Comparison of ENCODE assay signal across 7 mouse cellular contexts in the genomic region with DNA sequence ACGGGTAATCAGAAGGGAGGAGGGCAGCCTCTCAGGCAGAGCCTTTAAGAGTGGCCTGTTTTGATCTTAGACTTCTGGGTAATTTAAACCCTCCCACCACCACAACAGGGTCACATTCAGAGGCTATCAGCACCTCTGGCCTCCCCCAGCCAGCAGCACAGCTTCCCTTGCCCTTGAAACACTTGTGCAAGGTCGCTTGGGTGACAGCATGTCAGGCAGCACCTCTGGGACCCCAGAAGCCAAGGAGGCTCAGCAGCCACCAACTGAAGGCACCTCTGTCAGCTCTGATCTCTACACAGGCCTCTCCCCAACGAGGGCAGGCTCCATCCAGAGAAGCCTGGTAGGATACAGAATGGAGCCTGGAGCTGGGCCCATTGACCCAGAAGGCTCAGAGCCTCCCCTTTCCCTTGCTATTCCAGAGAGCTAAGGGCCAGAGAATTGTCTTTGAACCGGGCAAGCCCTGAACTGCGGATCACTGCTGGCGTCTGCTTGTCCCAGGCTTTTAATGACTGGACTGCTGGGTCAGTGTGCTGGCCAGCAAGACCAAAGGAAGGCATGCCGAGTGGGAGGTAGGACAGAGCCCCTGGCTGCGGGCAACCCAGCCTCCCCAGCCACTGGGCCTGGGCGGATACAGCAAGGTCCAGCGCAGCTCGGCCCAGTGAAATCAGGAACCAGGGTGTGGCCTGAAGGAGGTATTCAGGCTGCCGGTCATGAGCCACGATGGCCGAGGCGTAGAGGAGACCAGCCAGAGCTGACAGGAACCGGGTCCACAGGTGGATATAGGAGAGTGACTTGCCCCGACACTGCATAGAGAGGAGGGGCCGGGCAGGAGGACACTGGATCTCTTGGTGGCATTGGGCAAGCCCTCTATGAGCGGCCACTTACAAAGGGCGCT. TPM values are rescaled to one million over a fixed set of nuclear protein-coding genes. Genes with fewer than 3 reads are reported as not detected.
A peak's percentile ranks its signal among the peaks of the same experiment; 100 is the strongest.
DNase-seq lines count a peak whose midpoint lies in the region; ATAC-seq and TF ChIP-seq lines count a peak whose summit lies in the region.

No protein-coding gene starts in this region.

- TF ChIP-seq POLR2A in kidney, adult 2 months (IDR thresholded peaks at IDR 0.05; ENCODE audit: low read depth, low read length) = no peak
- TF ChIP-seq POLR2A in ES-Bruce4 (IDR thresholded peaks at IDR 0.05; ENCODE audit: insufficient read depth, low read length) = no peak
- TF ChIP-seq POLR2A in bone marrow macrophage, adult 2 months (IDR thresholded peaks at IDR 0.05; ENCODE audit: borderline replicate concordance, low read depth, low read length) = no peak

- no peak overlapping the region for H3K27ac ChIP-seq in kidney, adult 2 months (ENCODE audit: insufficient read depth, low read depth, low read length)
- no peak overlapping the region for H3K27ac ChIP-seq in ES-Bruce4 (ENCODE audit: insufficient read depth, low read length)
- no peak overlapping the region for H3K27ac ChIP-seq in bone marrow macrophage, adult 2 months (ENCODE audit: insufficient read depth, low read depth, low read length)
- no peak overlapping the region for H3K27ac ChIP-seq in limb, embryonic 12.5 days

- H3K9me3 ChIP-seq in ES-Bruce4 (replicated peaks; ENCODE audit: control insufficient read depth, insufficient read depth, low read length, poor library complexity, severe bottlenecking) = no peaks in the 10 kb centered on the region
- no peaks in the 10 kb centered on the region for H3K9me3 ChIP-seq in limb, embryonic 12.5 days

- H3K4me1 ChIP-seq in kidney, adult 2 months (ENCODE audit: control insufficient read depth, insufficient read depth, low read length) = peaks cover 2% of the 10 kb centered on the region; the same call in 1 of the 2 replicates
- no peaks in the 10 kb centered on the region for H3K4me1 ChIP-seq in ES-Bruce4 (ENCODE audit: control insufficient read depth, insufficient read depth, low read length)
- H3K4me1 ChIP-seq in bone marrow macrophage, adult 2 months (ENCODE audit: control insufficient read depth, insufficient read depth, low read length) = no peaks in the 10 kb centered on the region
- 0 out of 2 replicates have a peak, but pooled peaks cover 7% of the 10 kb centered on the region for H3K4me1 ChIP-seq in limb, embryonic 12.5 days (replicated peaks)

- peak; percentile 14 for DNase-seq in kidney, adult 2 months
- DNase-seq in kidney, adult 9 months = no peak
- no peak for DNase-seq in urinary bladder, postnatal 25 days (ENCODE audit: low spot score)
- no peak for DNase-seq in ovary, adult 18-20 months (ENCODE audit: low spot score)

- no peak for ATAC-seq in limb, embryonic 12.5 days (ENCODE audit: insufficient number of reproducible peaks, insufficient read depth, low FRiP score, low TSS enrichment, low read depth)

- H3K9ac ChIP-seq in ES-Bruce4 (ENCODE audit: low read depth, poor library complexity, severe bottlenecking) = no peak overlapping the region
- H3K9ac ChIP-seq in limb, embryonic 12.5 days (replicated peaks) = 0 out of 2 replicates have a peak overlapping the region, but pooled peaks have one; percentile 37

- no peak for TF ChIP-seq CTCF in kidney, adult 2 months (conservative IDR thresholded peaks at IDR 0.05; ENCODE audit: insufficient read depth, insufficient read length, low read depth, low read length)
- no peak for TF ChIP-seq CTCF in ES-Bruce4 (IDR thresholded peaks at IDR 0.05; ENCODE audit: low read depth, low read length)
- peak; percentile 12; the same call in 1 of the 2 replicates for TF ChIP-seq CTCF in bone marrow macrophage, adult 2 months (IDR thresholded peaks at IDR 0.05; ENCODE audit: low read depth, low read length)

- no peak for TF ChIP-seq EP300 in ES-Bruce4 (IDR thresholded peaks at IDR 0.05; ENCODE audit: insufficient read depth, low read depth, low read length)

- peak overlapping the region; percentile 47 for H3K4me3 ChIP-seq in kidney, adult 2 months (ENCODE audit: insufficient read depth, low read depth, low read length)
- peak overlapping the region; percentile 3; the same call in 1 of the 2 replicates for H3K4me3 ChIP-seq in ES-Bruce4 (ENCODE audit: low read depth, low read length)
- no peak overlapping the region for H3K4me3 ChIP-seq in bone marrow macrophage, adult 2 months (ENCODE audit: insufficient read depth, low read length)
- peak overlapping the region; percentile 22 for H3K4me3 ChIP-seq in limb, embryonic 12.5 days (replicated peaks)

- H3K4me2 ChIP-seq in limb, embryonic 12.5 days = peak overlapping the region; percentile 42

- WGBS in kidney, adult 2 months = 68% methylated on average over 20 of the region's 20 CpGs
- WGBS in limb, embryonic 12.5 days = 53% methylated on average over 20 of the region's 20 CpGs

- H3K27me3 ChIP-seq in kidney, adult 2 months (replicated peaks; ENCODE audit: control insufficient read depth, insufficient read depth, low read length) = no peaks in the 10 kb centered on the region
- no peaks in the 10 kb centered on the region for H3K27me3 ChIP-seq in ES-Bruce4 (ENCODE audit: control insufficient read depth, insufficient read depth, low read length, poor library complexity, severe bottlenecking)
- H3K27me3 ChIP-seq in limb, embryonic 12.5 days = no peaks in the 10 kb centered on the region

- no peaks in the 10 kb centered on the region for H3K36me3 ChIP-seq in kidney, adult 2 months (ENCODE audit: control insufficient read depth, insufficient read depth, low read length)
- no peaks in the 10 kb centered on the region for H3K36me3 ChIP-seq in ES-Bruce4 (ENCODE audit: control insufficient read depth, insufficient read depth, low read length, poor library complexity, severe bottlenecking)
- H3K36me3 ChIP-seq in limb, embryonic 12.5 days = peaks cover 26% of the 10 kb centered on the region

RNA-seq across cellular contexts. Expression of gene Tmem44, which starts 10.3 kb away (rescaled TPM):
- polyA plus RNA-seq in kidney, adult 2 months (2012; rRNA removed) = 6.7 and 9.4 TPM in 2 replicates
- polyA plus RNA-seq in ES-Bruce4 (2011; ENCODE audit: insufficient read depth, insufficient read length, low read depth, missing spikeins) = 4.2 and 5.4 TPM in 2 replicates
- polyA plus RNA-seq in bone marrow macrophage, adult 2 months (2012; ENCODE audit: insufficient read depth, insufficient read length, missing spikeins) = not detected in 2 replicates
- 27.5 and 29.5 TPM in 2 replicates for polyA plus RNA-seq in limb, embryonic 12.5 days (2016; fragmentation: Nextera tagmentation; extraction: Ambion mirVana)

RNA-seq across cellular contexts. Expression of gene Lsg1, which starts 47.0 kb away (rescaled TPM):
- polyA plus RNA-seq in kidney, adult 2 months (2012; rRNA removed) = 9.1 and 9.4 TPM in 2 replicates
- 70.9 and 73.3 TPM in 2 replicates for polyA plus RNA-seq in ES-Bruce4 (2011; ENCODE audit: insufficient read depth, insufficient read length, low read depth, missing spikeins)
- polyA plus RNA-seq in bone marrow macrophage, adult 2 months (2012; ENCODE audit: insufficient read depth, insufficient read length, missing spikeins) = 18.2 and 21.1 TPM in 2 replicates
- 77.4 and 82.8 TPM in 2 replicates for polyA plus RNA-seq in limb, embryonic 12.5 days (2016; fragmentation: Nextera tagmentation; extraction: Ambion mirVana)

RNA-seq across cellular contexts. Expression of gene Fam43a, which starts 59.2 kb away (rescaled TPM):
- 26.4 and 31.4 TPM in 2 replicates for polyA plus RNA-seq in kidney, adult 2 months (2012; rRNA removed)
- polyA plus RNA-seq in ES-Bruce4 (2011; ENCODE audit: insufficient read depth, insufficient read length, low read depth, missing spikeins) = 14.2 and 15.8 TPM in 2 replicates
- polyA plus RNA-seq in bone marrow macrophage, adult 2 months (2012; ENCODE audit: insufficient read depth, insufficient read length, missing spikeins) = 22.4 and 23.3 TPM in 2 replicates
- polyA plus RNA-seq in limb, embryonic 12.5 days (2016; fragmentation: Nextera tagmentation; extraction: Ambion mirVana) = 11.2 and 12.0 TPM in 2 replicates
